Mouse (Mus musculus) ES-E14 (cell line): ENCODE measurements around the gene Olfr70. TPM values are rescaled to one million over a fixed set of nuclear protein-coding genes. Genes with fewer than 3 reads are reported as not detected.

Experiments used
- DNase-seq: peaks from one replicate; pipeline ENCODE4 v3.0.0-alpha.2; 2013; ENCODE audit warnings: low read depth, low spot score
- H3K27ac ChIP-seq: 2 replicates; pipeline ENCODE4 v1.5.1; 2012; ENCODE audit warnings: low read depth, mild to moderate bottlenecking, low read length, moderate library complexity, mixed read lengths; ENCODE audit not compliant: poor library complexity, insufficient read depth, severe bottlenecking
- H3K36me3 ChIP-seq: 2 replicates; pipeline ENCODE4 v1.6.1; 2012; ENCODE audit warnings: mild to moderate bottlenecking, low read length, moderate library complexity, mixed read lengths; ENCODE audit not compliant: control insufficient read depth, poor library complexity, insufficient read depth, severe bottlenecking
- H3K4me1 ChIP-seq, 2 experiments: fragments of 150-350 bp in 1 of 2; sonication (generic) in 1 of 2; 2 replicates each; pipeline ENCODE4 v1.6.1; 2012; ENCODE audit warnings: low read length in 2 of 2, mild to moderate bottlenecking in 1 of 2, mixed read lengths in 1 of 2; ENCODE audit not compliant: control insufficient read depth in 2 of 2, insufficient read depth in 2 of 2, poor library complexity in 1 of 2
- H3K4me3 ChIP-seq, 2 experiments: fragments of 150-350 bp in 1 of 2; sonication (generic) in 1 of 2; 2 replicates each; pipeline ENCODE4 v1.5.1; 2012; ENCODE audit warnings: low read length in 2 of 2, low read depth in 1 of 2, mild to moderate bottlenecking in 1 of 2, mixed read lengths in 1 of 2; ENCODE audit not compliant: insufficient read depth in 1 of 2, poor library complexity in 1 of 2, severe bottlenecking in 1 of 2
- H3K9ac ChIP-seq: 2 replicates; pipeline ENCODE4 v1.6.1; 2012; ENCODE audit warnings: low read depth, mild to moderate bottlenecking, low read length, mixed read lengths; ENCODE audit not compliant: poor library complexity, insufficient read depth, severe bottlenecking
- H3K9me3 ChIP-seq: fragments of 150-350 bp; sonication (generic); 2 replicates; pipeline ENCODE4 v1.6.1; 2012; ENCODE audit warnings: low read depth, mild to moderate bottlenecking, low read length; ENCODE audit not compliant: control insufficient read depth, insufficient read depth
- CHD2 ChIP-seq: IDR thresholded peaks from 2 replicates; pipeline ENCODE4 v1.6.1; 2014; ENCODE audit warnings: mild to moderate bottlenecking, low read depth, low read length, inconsistent platforms
- HCFC1 ChIP-seq: IDR thresholded peaks from 2 replicates; pipeline ENCODE4 v1.6.1; 2012; ENCODE audit warnings: low read length, inconsistent platforms, borderline replicate concordance; ENCODE audit not compliant: insufficient read depth
- MAFK ChIP-seq: IDR thresholded peaks from 2 replicates; pipeline ENCODE4 v1.6.1; 2014; ENCODE audit warnings: mild to moderate bottlenecking, low read depth, low read length, inconsistent platforms; ENCODE audit not compliant: insufficient read depth
- ZC3H11A ChIP-seq: IDR thresholded peaks from 2 replicates; pipeline ENCODE4 v1.6.1; 2012; ENCODE audit warnings: low read depth, mild to moderate bottlenecking, inconsistent platforms, low read length, borderline replicate concordance
- ZNF384 ChIP-seq: IDR thresholded peaks from 2 replicates; pipeline ENCODE4 v1.6.1; 2012; ENCODE audit warnings: low read depth, low read length, inconsistent platforms
- in situ Hi-C, 2 experiments: fragments of 600-800 bp; cut with MboI; formaldehyde crosslinking; loops; one replicate each; pipeline ENCODE4 v1.15.1; 2025; ENCODE audit warnings: low sequenced_read_pairs in 2 of 2, inconsistent platforms in 1 of 2; ENCODE audit not compliant: unreplicated experiment in 2 of 2
- total RNA-seq: library from RNA; depleted of rRNA; stranded (reverse); fragments of 300-350 nt; gene quantifications from 2 replicates; pipeline ENCODE4 v1.2.3, GENCODE M21; 2012

Gene Olfr70
- total RNA-seq, 1 experiment = not detected

DNA sequence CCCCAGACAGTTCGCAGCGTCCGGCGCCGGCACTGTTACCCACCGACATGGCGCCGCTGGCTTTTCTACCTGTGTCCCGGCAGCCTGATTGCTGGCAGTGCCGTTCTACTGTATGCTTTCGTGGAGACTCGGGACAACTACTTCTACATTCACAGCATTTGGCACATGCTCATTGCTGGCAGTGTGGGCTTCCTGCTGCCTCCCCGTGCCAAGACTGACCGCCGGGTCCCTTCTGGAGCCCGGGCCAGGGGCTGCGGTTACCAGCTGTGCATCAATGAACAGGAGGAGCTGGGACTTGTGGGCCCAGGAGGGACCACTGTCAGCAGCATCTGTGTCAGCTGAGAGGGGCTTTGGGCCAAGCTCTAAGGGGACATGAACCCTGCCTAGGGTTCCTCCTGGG lies 10.6 kb downstream of the Olfr70 start:
- H3K9ac ChIP-seq = no peak overlapping the region
- no peaks in the 10 kb centered on the region for H3K9me3 ChIP-seq
- in situ Hi-C loops = no loop called here
- no peak for DNase-seq
- no peak overlapping the region for H3K27ac ChIP-seq
- no peaks in the 10 kb centered on the region; a peak in 1 of 4 replicates for H3K4me1 ChIP-seq
- no peaks in the 10 kb centered on the region for H3K36me3 ChIP-seq
- H3K4me3 ChIP-seq = no peak overlapping the region
- TF ChIP-seq CHD2 (no peak), ZC3H11A (no peak), HCFC1 (no peak), MAFK (no peak), ZNF384 (no peak)

DNA sequence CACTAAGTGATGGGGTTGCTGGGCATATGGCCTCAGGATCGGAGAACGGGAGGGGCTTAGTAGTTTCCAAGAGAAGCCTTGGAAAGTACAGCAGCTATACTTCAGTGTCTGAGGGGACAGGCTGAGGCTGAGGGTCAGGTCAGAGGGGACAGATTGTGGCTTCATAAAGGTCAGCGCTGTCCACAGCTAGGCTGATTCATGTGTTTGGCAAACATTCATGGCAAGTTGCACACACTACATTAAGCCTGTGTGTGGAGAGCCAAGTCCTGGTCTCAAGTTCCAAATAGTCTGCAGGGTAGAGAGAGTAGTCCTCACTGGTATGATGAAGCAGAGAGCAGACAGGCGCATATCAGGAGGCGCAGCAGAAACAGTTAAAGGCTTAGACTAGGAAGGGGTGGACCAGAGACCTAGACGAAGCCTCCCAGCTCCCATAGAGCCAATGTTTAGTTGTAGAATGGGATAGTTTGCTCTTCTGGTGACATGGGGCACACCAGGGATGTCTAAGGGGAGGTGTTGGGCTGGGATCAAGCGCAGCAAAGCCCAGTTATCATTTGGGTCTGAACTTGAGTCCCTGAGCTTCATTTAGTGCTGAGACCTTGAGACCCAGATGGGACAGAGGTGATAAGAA lies 21.1 kb downstream of the Olfr70 start:
- in situ Hi-C loops = no loop called here
- Histone ChIP-seq H3K9ac (no peak overlapping the region), H3K4me3 (no peak overlapping the region), H3K9me3 (no peaks in the 10 kb centered on the region), H3K27ac (no peak overlapping the region), H3K4me1 (peaks cover 2% of the 10 kb centered on the region in 2 experiments; a peak in 1 of 4 replicates), H3K36me3 (no peaks in the 10 kb centered on the region; the same call in 1 of the 2 replicates)
- TF ChIP-seq MAFK = no peak
- no peak for TF ChIP-seq CHD2
- TF ChIP-seq ZC3H11A = no peak
- no peak for TF ChIP-seq HCFC1
- no peak for TF ChIP-seq ZNF384
- DNase-seq = no peak

GRCm38 (mm10) chr4:43678541-43678940 lies 22.1 kb downstream of the Olfr70 start:
- no peak for DNase-seq
- Histone ChIP-seq H3K4me3 (no peak overlapping the region), H3K4me1 (peaks cover 2% of the 10 kb centered on the region in 2 experiments; a peak in 1 of 4 replicates), H3K36me3 (no peaks in the 10 kb centered on the region; the same call in 1 of the 2 replicates), H3K9ac (no peak overlapping the region), H3K27ac (no peak overlapping the region), H3K9me3 (no peaks in the 10 kb centered on the region)
- TF ChIP-seq ZC3H11A (no peak), MAFK (no peak), HCFC1 (no peak), ZNF384 (no peak), CHD2 (no peak)
- in situ Hi-C loops = no loop called here

DNA sequence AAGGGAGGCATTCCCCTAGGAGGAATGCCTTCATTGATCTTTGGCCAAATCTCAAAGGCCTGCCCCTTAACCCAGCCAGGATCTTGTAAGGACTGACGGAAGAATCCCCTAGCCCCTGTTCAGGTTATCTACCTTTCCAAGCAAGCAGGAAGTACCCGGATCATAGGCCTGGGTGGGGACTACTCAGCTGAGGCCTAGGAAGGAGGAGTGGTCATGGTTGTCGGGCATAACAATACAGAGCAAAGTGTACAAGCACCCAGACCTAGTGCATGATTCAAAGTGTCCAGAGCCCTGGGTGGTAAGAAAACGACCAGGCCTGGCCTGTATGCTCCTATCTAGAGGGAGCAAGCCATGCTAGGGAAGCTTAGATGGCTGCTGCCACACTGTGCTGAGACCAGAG lies 25.0 kb downstream of the Olfr70 start:
- no peak for TF ChIP-seq MAFK

DNA sequence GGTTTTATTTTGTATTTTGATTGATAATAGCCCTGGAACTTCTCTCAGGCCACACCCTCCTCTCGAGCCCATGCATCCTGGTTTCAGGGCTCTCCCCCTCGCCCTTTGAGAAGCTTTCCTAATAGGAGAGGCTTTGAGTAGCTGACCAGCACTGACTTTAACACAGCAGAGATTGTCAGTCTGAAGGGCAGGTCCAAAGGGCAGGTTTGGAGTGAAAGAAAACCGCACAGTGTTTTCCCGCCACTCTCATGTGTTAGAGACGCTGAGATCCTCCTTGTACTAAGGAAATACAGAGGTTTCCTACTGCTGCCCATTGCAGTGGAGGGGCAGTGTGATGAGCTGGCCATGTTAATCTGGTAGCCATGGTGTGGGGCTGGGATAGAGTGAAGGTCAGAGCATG lies 25.6 kb downstream of the Olfr70 start:
- in situ Hi-C loops = no loop called here
- DNase-seq = no peak
- H3K36me3 ChIP-seq = no peaks in the 10 kb centered on the region; the same call in 1 of the 2 replicates
- peaks cover 2% of the 10 kb centered on the region in 2 experiments; a peak in 1 of 4 replicates for H3K4me1 ChIP-seq
- H3K9ac ChIP-seq = no peak overlapping the region
- no peak for TF ChIP-seq ZC3H11A
- TF ChIP-seq CHD2 = no peak
- no peak for TF ChIP-seq MAFK
- TF ChIP-seq HCFC1 = no peak
- TF ChIP-seq ZNF384 = no peak
- H3K4me3 ChIP-seq = no peak overlapping the region
- H3K27ac ChIP-seq = no peak overlapping the region
- no peaks in the 10 kb centered on the region for H3K9me3 ChIP-seq

More for the DNA sequence above, 25.0 kb downstream of the Olfr70 start:
- Histone ChIP-seq H3K9ac (no peak overlapping the region), H3K4me3 (no peak overlapping the region), H3K9me3 (no peaks in the 10 kb centered on the region), H3K27ac (no peak overlapping the region), H3K4me1 (peaks cover 2% of the 10 kb centered on the region in 2 experiments; a peak in 1 of 4 replicates), H3K36me3 (no peaks in the 10 kb centered on the region; the same call in 1 of the 2 replicates)
- DNase-seq = no peak
- in situ Hi-C loops = no loop called here
